Mouse (Mus musculus) liver (tissue): ENCODE measurements around the gene Pttg1ip.
A peak's percentile ranks its signal among the peaks of the same experiment; 100 is the strongest.

Experiments
- DNase-seq: peaks from one replicate; pipeline ENCODE4 v3.0.0-alpha.2; 2020; ENCODE audit warnings: mixed read lengths

The Pttg1ip gene

DNA sequence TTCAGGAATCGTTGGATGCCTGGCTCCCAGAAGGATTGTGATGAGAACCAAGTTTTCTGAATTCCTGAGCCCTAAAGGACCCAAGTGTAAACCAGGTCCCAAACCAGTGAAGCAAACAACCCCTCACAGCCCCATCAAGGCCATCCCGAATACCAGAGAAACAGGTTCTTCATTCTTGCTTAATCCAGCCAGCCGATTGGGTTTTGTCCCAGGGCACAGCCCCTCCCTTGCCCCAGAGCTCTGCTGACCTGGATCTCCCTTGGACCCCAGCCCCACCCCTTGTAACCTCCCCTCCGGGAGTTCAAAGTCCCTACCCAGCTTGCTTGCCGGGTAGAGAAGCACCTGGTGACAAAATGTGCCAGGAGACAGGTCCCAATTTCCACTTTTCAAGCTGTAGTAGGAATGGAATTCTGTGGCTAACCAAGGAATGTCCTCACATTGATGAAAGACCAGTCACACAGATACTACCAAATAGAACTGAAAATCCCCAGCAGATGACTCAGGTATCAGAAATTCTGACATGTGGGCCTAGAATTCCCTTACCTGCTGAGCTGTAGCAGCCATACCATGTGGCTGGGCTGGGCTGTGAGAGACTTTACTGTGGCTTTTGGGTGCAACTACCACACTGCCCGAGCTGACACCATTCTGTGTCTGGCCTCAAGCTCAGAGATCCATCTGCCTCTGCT lies 11.4 kb upstream of the Pttg1ip start:
- peak; percentile 29 for DNase-seq

DNA sequence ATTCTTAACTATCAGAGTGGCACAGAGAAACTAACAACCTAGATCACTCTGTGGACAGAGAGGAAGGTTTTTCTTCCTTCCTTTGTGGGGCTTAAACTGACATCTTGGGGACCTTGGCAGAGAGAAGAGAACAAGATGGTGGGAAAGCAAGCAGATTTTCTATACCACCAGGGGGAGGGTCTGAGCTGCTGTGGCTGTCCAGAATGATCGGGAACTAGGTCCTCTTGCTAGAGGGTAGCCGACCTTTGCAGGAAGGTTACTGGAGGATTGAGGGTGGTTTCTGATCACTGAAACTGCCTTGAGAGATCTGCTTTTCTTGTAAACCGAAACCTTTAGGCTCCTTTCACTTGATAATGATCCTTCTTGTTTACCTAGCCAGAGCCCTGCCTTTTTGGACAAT lies 9.3 kb upstream of the Pttg1ip start:
- no peak for DNase-seq

DNA sequence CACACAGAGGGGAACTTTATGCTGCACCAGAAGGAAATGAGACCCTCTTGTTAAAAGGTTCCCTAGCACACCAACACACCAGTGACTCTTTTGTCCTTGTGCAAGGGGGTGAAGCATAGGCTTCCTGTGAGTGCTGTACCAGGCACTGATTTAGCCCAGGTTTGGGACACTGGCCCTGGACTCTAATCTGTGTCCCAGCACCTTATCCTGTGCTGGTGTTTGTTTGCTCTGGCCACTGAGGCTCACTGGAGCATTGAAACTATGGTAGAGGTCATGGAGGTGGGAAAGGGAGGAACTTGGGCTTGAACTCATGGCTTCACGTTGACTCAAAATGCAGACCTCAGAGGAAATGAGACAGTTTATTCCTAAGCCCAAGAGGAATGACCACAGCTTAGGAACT lies 8.4 kb upstream of the Pttg1ip start:
- DNase-seq, result no peak

DNA sequence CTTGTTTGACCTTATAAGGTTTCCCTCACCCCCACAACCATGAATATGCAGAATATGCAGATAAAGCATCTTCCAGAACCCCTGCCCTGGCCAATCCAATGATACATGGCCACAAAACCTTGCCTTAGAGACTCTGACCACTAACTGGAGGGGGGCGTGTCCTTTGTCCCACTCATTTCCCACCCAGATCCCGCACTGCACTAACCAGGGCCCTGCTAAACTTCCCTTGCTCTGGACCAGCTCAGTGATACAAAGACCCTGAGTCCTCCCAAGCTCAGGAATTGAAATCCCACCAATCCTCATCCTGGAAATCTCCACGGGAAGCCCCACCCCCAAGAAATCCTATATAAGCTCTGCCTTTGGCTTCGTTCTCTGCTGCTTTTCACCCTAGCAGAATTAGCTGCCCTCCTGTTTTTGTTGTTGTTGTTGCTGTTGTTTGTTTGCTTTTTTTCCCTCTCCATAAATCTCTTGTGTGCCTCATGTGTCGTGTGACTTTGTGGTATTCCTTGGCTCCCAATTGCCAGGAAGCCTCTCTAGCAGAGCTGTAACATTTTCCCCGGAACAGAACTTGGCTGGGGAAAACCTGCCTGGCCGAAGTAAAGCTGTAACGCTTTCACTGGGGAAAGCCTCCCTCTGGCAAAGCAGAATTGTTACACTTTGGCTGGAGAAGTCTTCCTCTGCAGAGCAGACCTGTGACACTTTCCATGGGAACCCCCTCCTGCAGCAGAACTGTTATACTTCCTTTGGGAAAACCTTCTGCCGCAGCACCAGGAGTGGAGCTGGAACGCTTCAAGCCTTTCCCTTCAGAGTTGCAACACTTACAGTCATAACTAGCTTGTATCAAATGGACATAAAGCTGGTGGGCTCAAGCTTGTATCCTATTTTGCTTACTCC lies 1.2 kb upstream of the Pttg1ip start:
- DNase-seq, result no peak

DNA sequence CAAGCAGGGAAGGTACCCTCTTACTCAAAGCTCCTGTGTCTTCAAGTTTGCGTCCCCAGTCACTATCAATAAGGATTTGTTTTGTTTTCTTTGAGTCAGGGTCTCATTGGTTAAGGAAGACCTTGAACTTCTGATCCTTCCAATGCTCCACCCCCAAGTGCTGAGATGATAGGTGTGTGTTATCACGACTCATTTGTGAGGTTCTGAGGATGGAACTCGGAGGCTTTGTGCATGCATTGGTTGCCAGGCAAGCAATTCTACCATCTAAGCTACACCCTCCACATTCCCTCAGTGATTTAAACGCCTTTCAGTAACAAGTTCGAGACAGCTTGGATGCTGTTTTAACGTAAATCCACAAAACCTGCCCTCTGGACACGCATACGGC lies 505 bp upstream of the Pttg1ip start:
- DNase-seq, result no peak

DNA sequence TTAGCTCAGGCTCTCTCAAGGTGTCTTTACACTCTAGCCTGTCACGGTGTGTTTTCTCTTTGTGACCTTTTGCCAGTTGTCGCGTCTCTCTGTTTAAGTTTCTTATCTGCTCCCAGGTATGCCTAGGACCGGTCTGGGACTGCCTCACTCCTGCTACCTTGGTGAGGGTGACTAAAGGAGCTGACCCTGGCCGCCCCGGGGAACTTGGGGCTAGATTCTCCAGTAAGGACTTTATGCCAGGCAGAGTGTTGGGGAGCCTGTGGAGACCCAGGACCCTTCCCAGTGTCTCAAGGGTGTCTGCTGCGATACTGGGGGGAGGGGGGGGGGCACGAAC lies 732 bp downstream of the Pttg1ip start:
- DNase-seq, result peak; percentile 29

DNA sequence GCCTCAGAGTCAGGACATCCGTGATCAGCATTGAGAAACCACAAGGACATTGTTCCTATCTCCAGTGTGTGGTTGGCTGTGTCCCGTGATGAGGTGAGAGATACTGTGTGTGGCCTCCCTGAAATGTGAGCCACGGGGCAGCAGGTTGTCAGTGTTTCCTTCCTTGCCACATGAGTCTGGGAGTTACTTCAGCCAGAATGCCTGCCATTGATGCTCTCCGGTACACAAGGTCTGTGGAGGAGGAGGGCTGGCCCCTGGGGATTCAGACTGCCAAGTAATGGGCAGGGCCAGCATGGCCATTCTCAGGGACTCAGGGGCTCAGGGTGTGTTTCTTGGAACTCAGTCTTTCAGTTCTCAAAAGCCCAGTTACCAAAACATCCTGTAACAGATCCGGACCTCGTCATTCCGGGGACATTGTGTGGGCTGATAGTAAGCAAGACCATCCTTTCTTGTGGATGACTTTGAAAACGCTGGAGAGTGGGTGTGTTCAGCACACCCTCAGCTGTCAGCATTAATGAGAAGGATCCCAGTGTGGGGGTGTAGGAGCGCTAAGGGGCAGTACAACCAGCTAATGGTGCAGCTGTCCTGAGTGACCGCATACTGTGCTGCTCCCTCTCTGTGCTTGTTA lies 2.4 kb downstream of the Pttg1ip start:
- peak; percentile 26 for DNase-seq

DNA sequence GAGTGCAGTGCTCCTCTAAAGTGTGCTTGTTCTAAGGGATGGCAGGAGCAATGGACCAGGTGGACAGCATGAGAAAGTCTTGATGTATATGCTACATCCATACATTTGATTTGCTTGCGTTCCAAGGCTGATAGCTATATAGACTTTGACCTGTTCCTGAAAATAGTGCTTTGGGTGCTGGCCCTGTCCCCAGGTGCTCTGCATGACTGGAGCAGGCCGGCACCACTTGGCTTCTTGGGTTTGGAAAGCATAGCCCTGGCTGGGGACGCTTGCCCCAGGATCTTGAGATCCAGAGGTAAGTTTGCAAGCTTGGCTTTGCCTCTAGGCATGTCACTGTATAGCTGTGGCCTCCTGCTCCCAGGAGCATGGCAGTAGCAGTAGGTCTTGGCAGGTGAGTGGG lies 5.1 kb downstream of the Pttg1ip start:
- no peak for DNase-seq

DNA sequence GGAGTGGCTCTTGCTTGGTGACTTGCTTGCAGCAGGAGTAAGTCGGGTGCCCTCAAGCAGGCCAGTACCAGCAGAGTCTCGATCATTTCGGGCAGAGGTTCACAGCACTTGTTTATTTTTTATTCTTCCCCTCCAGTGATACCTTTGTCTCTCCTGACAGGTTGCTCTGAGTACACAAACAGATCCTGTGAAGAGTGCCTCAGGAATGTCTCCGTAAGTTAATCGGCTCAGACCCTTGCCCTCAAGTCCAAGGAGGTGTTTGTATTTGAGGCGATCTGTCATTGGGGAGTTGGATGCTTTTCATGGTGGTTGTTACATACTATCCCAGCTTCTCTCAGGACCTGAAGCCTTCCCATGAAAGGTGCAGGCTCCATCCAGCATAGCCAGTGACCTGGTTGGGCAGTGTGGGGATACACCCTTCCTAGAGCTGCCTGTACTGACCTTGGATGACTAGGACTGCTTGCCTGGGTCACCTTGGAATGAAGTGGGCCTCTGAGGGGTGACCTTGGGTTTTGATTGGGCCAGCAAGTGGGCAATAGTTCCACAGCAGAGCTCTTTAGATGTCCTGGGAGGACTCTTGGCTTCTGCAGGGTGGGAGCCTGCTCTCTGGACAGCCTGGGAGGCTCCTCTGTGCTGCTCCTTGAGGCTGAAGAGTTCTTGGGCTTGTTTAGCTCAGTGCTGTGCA lies 5.7 kb downstream of the Pttg1ip start:
- DNase-seq, result no peak

DNA sequence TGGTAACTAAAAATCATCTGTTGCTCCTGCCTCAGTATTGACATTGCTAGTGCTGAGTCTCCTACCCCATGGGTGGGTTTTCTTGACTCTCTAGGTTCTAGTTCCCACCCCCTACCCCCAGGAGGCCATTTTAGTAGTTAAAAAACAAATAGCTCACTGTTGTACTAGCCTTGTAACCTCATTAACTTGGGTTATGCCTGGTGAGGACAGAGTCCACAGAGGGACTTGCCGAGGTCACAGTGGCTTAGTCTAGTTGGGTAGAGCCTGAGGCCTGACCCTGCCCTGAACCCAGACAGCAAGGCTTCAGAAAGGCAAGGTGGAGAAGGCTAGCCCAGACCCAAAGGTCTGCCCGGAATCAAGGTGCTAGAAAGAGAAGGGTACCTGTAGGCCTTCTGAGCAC lies 6.5 kb downstream of the Pttg1ip start:
- DNase-seq, result no peak

DNA sequence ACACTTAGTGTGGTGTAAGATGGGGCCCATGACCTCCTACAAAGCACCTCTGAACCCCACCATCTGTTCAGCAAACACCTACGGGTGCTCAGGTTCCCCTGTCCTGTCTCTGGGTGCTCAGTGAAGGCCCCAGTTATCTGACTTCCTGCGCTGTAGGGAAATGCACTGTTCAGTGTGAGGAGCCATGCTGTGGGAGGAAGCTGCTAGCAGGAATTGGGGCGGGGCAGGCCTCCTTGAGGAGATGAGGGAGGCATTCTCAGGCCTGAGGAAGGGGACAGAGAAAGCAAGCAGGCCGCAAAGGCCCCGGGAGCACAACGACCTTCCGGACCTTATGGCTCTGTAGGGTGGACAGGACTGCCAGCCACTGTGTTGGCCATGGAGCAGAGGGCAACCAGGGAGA lies 7.6 kb downstream of the Pttg1ip start:
- DNase-seq, result peak; percentile 33

DNA sequence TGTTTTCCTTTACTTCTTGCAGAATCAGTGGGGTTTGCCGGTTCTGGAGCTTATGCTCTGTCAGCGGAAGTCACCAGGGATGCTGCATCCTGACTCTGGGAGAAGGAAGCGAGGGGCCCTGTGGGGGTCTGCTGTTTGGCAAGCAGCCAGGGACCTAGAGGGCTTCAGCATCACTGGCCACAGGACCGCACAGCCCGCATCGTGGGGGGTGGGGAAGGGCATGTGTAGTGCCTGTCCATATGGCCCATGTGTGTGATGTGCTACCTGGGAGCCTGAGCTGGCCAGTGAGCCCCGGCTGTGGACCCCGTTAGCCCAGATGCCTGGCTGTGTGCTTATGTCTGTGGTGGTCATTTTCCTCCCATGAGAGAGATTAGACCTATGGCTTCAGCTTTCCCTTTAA lies 8.2 kb downstream of the Pttg1ip start:
- DNase-seq, result peak; percentile 14

DNA sequence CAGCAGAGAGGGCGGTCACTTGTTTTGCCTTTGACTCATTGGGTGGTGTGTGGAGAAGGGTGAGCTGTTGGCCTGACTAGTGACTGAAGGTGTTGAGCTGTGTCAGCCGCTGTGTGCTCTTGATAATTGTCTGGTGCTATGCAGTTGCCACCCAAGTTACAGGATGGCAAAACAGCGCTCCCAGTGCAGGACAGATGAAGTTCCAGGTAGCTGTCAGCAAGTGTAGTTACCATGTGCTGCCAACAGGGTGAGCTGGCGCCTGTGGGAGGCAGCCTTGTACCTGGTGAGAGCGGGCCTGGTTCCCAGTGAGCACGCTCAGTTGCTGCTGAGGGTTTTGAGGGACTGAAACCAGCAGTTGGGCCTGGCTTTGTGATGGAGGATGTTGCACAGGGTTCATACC lies 9.3 kb downstream of the Pttg1ip start:
- peak; percentile 84 for DNase-seq

DNA sequence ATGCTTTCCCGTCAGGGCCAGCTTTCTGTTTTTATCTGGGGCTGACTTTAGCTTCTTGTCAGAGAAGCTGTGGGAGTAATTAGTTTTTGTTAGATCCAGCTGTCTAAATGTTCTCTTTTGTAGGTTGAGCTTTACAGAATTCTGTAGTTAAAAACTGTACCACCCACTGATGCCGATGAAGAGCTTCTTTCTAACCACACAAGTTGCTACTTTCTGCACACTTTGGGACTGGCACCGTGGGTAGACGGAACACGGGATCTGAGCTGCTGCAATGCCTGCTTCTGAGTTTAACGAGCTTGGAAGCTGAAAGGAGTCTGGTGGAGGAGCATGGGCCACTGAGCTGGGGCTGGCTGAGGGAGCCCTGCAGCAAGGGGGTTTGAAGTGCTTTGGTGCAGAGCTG lies 10.0 kb downstream of the Pttg1ip start:
- DNase-seq, result no peak

DNA sequence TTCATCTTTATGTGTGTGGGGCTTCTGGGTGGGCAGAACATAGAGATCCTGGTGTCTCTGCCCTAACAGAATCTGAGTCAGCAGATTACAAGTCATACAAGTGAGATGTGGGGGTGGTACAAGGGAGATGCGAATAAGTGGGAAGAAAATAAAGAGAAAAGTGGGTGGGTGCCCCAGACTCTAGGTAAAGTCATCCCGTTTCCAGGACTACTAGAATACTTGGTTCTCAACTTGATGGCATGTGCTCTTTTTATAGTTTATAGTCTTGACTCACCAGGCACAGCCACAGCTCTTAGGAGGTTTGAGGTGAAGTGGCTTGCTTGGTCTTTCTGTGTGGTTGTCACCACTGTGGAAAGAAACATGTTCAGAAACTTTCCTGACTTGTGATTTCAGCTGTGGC lies 14.5 kb downstream of the Pttg1ip start:
- no peak for DNase-seq

DNA sequence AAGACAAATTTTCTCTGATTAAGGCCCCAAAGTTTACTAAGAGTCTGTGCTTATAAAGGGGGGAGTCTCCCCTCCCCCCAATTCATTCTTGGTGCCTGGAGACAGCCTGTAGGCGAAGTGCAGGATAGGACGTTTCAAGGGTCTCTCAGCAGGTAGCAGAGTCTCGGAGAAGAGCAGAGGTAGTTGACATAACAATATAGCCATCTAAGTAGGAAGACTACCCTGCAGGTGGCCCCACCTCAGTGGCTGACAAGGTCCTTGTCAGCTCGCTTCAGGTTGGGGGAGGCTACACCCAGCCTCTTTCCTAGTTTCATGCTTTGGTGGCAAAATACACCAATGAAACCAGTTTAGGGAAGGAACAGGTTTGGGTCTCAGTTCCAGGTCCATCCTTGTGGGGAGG lies 21.5 kb downstream of the Pttg1ip start:
- DNase-seq, result no peak

DNA sequence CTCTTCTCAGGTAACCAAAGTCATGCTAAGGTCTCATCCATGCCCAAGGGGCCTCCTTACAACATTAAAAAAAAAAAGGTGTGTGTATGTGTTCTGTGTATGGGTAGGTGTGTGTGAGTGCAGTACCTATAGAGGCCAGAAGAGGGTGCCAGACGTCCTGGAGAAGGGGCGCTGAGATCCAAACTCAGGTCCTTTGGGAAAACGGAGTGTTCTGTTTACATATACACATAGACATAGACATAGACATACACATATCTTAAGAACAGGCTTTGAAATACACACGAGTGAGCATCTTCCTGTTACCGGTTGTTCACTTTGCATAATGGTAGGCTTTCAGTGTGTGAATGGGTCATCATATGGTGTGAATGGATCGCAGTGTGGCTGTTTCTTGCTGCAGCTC lies 22.6 kb downstream of the Pttg1ip start:
- no peak for DNase-seq

DNA sequence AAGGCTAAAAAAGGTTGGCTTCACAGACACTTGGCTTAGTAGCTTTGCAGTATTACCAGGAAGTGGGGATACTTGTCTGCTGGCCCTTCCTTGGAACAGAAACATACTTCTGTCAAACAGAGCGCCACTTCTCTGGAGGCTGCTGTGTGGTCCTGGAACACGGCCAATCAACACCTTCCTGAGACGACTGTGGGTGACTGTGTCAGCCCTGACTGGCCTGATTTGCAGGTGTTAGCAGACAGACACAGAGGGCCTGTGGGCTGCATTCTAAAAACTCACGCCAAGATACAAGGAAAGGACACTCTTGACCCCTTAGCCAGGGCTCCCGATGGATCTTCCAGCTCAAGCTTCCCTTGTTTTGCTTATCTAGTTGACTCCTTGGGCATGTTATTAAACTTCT lies 23.4 kb downstream of the Pttg1ip start:
- DNase-seq, result no peak

DNA sequence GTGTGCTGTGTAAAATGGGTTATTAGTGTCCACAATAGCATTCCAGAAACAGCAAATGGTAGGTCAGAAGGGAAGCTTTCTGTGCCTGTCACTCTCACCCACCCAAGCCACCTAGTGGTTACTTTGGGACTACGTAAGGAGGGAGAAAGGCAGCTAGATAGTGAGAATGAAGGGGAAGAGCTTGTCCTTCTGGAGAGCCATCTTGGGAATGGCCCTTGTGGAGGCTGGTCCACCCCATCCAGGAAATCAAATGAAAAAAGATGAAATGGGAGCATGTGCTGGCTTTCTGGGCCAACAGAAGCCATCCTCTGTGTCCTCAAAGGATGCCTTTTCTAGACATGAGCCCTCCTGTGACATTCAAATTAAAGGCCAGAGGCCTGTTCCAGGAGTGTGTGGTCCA lies 23.8 kb downstream of the Pttg1ip start:
- DNase-seq, result peak; percentile 54

DNA sequence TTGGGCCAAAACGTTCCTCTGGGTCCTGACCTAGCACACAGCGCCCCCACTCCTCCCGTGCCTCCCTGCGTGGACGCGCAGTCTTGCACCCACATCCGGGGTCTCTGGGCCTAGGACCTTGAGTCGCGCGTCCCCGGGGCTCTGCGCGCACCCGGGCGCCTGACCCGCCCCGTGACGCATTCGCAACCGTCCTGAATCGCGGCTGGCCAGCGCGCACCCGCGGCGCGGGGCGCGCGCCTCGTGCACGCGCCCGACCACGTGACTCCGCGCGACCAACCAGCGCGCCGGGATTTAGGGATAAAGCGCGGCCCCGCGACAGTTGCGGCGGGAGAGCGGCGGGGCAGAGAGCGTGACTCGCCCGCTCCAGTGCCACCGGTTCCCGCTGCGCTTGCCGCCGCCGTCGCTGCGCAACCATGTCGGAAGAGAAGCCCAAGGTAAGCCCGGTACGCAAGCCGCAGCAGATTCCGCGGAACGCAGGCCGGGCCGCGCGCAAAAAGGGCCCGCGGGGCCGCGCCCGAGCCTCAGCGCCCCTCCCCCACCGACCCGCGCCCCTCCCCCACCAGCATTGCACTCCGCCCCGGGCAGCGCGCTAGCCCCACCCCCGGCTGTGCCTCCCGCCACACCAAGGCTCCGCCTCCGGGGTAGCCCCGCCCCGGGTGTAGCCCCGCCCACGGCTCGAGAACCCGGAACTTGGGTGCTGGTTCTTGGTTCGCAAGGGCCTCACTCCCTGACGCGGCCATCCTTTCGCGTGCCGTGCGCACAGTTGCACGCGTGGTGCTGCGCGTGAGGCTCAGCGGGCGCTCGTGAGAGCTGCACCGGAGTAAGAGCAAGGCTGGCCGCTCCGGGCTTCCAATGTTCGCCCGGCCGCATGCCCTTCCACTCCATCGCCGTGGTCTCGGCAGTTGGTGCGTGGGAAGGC lies 24.6 kb downstream of the Pttg1ip start, which contains the start of the genes Sumo3 and Gm49325:
Gene Sumo3, plus strand, starts transcription at position 190 of the 919 bp plus-strand sequence.
Gene Gm49325, plus strand, starts transcription at position 290 of the 919 bp plus-strand sequence.
- DNase-seq, result peak; percentile 99

DNA sequence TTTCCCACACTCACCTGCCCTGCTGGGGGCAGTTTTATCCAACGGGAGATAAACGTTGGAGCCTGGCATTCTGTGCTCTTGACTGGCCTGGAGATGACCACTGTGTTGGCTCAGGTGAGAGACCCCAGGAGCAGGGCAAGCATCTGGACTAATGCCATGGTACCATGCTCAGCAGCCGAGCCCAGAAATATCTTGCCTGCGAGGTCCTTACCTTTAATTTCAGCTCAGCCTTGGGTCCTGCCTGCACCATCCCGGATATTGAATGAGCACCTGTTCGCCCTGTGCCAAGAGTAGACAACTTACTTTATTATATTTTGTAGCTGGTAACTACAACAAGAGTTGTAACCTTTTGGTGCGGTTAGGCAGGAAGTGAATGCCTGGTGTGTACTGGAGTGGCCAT lies 25.3 kb downstream of the Pttg1ip start:
- no peak for DNase-seq

DNA sequence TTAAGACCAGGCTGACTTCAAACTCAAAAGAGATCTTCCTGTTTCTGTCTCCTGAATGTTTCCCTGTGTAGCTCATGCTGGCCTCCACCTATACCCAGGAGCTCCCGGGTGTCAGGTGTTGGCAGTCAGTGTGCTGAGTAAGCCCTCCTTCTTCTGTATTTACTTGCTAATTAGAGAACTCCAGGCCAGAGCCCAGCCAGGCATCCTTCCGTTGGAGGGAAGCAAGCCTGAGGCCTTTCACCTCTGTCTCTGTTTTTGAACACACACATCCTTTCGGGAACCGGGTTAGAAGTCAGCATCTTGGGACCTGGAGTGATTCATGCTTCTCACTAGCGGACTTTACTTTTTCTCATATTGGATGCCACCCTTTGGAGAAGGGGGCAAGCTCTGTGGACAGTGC lies 25.9 kb downstream of the Pttg1ip start:
- peak; percentile 23 for DNase-seq
